Mouse (Mus musculus) adrenal gland, postnatal 25 days (tissue): ENCODE data around the gene Kcnmb1. TPM values are rescaled to one million over a fixed set of nuclear protein-coding genes. Genes with fewer than 3 reads are reported as not detected.
A peak's percentile ranks its signal among the peaks of the same experiment; 100 is the strongest.

Experiments used
- DNase-seq: peaks from one replicate; pipeline ENCODE4 v3.0.0; 2021; ENCODE audit warnings: mixed read lengths
- total RNA-seq: library from RNA; stranded (reverse); gene quantifications from 2 replicates; pipeline ENCODE4 v1.2.3, GENCODE M21; 2021

The Kcnmb1 gene
- total RNA-seq, 1 experiment from 2014 or later, result 0.15 TPM

- DNase-seq, result peak; percentile 42
Measured at GRCm38 (mm10) chr11:34001938-34002592, 39.3 kb downstream of the Kcnmb1 start.

- no peak for DNase-seq
Measured at GRCm38 (mm10) chr11:34002593-34002965, 39.8 kb downstream of the Kcnmb1 start.

GRCm38 (mm10) chr11:34007616-34008015, 44.8 kb downstream of the Kcnmb1 start:
- no peak for DNase-seq

- DNase-seq, result no peak
Measured at GRCm38 (mm10) chr11:34008214-34008613, 45.4 kb downstream of the Kcnmb1 start.

GRCm38 (mm10) chr11:34008702-34009101, 45.9 kb downstream of the Kcnmb1 start:
- DNase-seq, result no peak

- DNase-seq, result no peak
Measured at GRCm38 (mm10) chr11:34009316-34010087, 46.7 kb downstream of the Kcnmb1 start.

GRCm38 (mm10) chr11:34010133-34010858, 47.5 kb downstream of the Kcnmb1 start:
- DNase-seq, result no peak

- DNase-seq, result no peak
Measured at GRCm38 (mm10) chr11:34010859-34011172, 48.0 kb downstream of the Kcnmb1 start.

- DNase-seq, result no peak
Measured at GRCm38 (mm10) chr11:34012007-34012652, 49.3 kb downstream of the Kcnmb1 start.

Other genes with a start within 250 kb of the Kcnmb1 start
- 4.2 TPM in 2 replicates for gene Kcnip1, start 30.1 kb downstream of the Kcnmb1 start, total RNA-seq
- 1.3 and 3.0 TPM in 2 replicates for gene Lcp2, start 83.9 kb downstream of the Kcnmb1 start, total RNA-seq
- gene 4930469K13Rik, start 135.5 kb downstream of the Kcnmb1 start, total RNA-seq, result not detected in 2 replicates
- not detected in 2 replicates for gene Foxi1, start 245.1 kb downstream of the Kcnmb1 start, total RNA-seq